Mouse (Mus musculus): ENCODE measurements at regions not wholly inside any gene's neighbourhood (a gene's known extent, or its start where the extent isn't known, plus 50 kb on each side); places are given as distances from the start of the nearest gene placed in this dataset.

- no peaks in the 10 kb centered on the region for H3K27me3 ChIP-seq (ENCODE audit: control insufficient read depth, insufficient read depth, low read length)
- DNase-seq (ENCODE audit: extremely low read depth, low read depth, low spot score) = no peak
- H3K9ac ChIP-seq (ENCODE audit: low read depth, low read length) = no peak overlapping the region
- H3K4me3 ChIP-seq (ENCODE audit: insufficient read depth, low read depth, low read length) = no peak overlapping the region
- H3K4me1 ChIP-seq (ENCODE audit: control insufficient read depth, insufficient read depth, low read length) = no peaks in the 10 kb centered on the region
- TF ChIP-seq POLR2A (IDR thresholded peaks at IDR 0.05; ENCODE audit: extremely low read depth, insufficient read depth, low read length) (no peak), CTCF (IDR thresholded peaks at IDR 0.05; ENCODE audit: low read depth, low read length) (no peak)
- H3K36me3 ChIP-seq (ENCODE audit: control insufficient read depth, insufficient read depth, low read length) = no peaks in the 10 kb centered on the region
- no peak overlapping the region for H3K27ac ChIP-seq (replicated peaks; ENCODE audit: insufficient read depth, low read depth, low read length)
- no peaks in the 10 kb centered on the region for H3K79me2 ChIP-seq (ENCODE audit: control insufficient read depth, insufficient read depth, low read length)
- 16% methylated on average over 17 of the region's 17 CpGs for WGBS
Observed at GRCm38 (mm10) chr11:71439871-71440270, 209.3 kb upstream of the Nlrp1b start.

- H3K27ac ChIP-seq (replicated peaks; ENCODE audit: insufficient read depth, low read depth, low read length) = no peak overlapping the region
- 50% methylated on average over 10 of the region's 10 CpGs for WGBS
- no peak overlapping the region for H3K9ac ChIP-seq (ENCODE audit: low read depth, low read length)
- no peak for TF ChIP-seq CTCF (IDR thresholded peaks at IDR 0.05; ENCODE audit: low read depth, low read length)
- no peak for TF ChIP-seq POLR2A (IDR thresholded peaks at IDR 0.05; ENCODE audit: extremely low read depth, insufficient read depth, low read length)
- H3K4me3 ChIP-seq (ENCODE audit: insufficient read depth, low read depth, low read length) = no peak overlapping the region
- H3K27me3 ChIP-seq (ENCODE audit: control insufficient read depth, insufficient read depth, low read length) = no peaks in the 10 kb centered on the region
- H3K4me1 ChIP-seq (ENCODE audit: control insufficient read depth, insufficient read depth, low read length) = no peaks in the 10 kb centered on the region
- H3K79me2 ChIP-seq (ENCODE audit: control insufficient read depth, insufficient read depth, low read length) = no peaks in the 10 kb centered on the region
- no peaks in the 10 kb centered on the region for H3K36me3 ChIP-seq (ENCODE audit: control insufficient read depth, insufficient read depth, low read length)
- no peak for DNase-seq (ENCODE audit: extremely low read depth, low read depth, low spot score)
Observed at GRCm38 (mm10) chr11:71440392-71440791, 209.9 kb upstream of the Nlrp1b start.

GRCm38 (mm10) chr11:71444056-71444455 lies 213.5 kb upstream of the Nlrp1b start:
- H3K4me1 ChIP-seq (ENCODE audit: control insufficient read depth, insufficient read depth, low read length) = no peaks in the 10 kb centered on the region
- H3K79me2 ChIP-seq (ENCODE audit: control insufficient read depth, insufficient read depth, low read length) = no peaks in the 10 kb centered on the region
- no peaks in the 10 kb centered on the region for H3K36me3 ChIP-seq (ENCODE audit: control insufficient read depth, insufficient read depth, low read length)
- H3K27me3 ChIP-seq (ENCODE audit: control insufficient read depth, insufficient read depth, low read length) = no peaks in the 10 kb centered on the region
- no peak for TF ChIP-seq POLR2A (IDR thresholded peaks at IDR 0.05; ENCODE audit: extremely low read depth, insufficient read depth, low read length)
- TF ChIP-seq CTCF (IDR thresholded peaks at IDR 0.05; ENCODE audit: low read depth, low read length) = no peak
- H3K9ac ChIP-seq (ENCODE audit: low read depth, low read length) = no peak overlapping the region
- no peak overlapping the region for H3K27ac ChIP-seq (replicated peaks; ENCODE audit: insufficient read depth, low read depth, low read length)
- H3K4me3 ChIP-seq (ENCODE audit: insufficient read depth, low read depth, low read length) = no peak overlapping the region
- DNase-seq (ENCODE audit: extremely low read depth, low read depth, low spot score) = no peak
- 54% methylated on average over 6 of the region's 6 CpGs for WGBS

GRCm38 (mm10) chr11:71446641-71447040 lies 216.1 kb upstream of the Nlrp1b start:
- no peak for DNase-seq (ENCODE audit: extremely low read depth, low read depth, low spot score)
- no peaks in the 10 kb centered on the region for H3K27me3 ChIP-seq (ENCODE audit: control insufficient read depth, insufficient read depth, low read length)
- H3K9ac ChIP-seq (ENCODE audit: low read depth, low read length) = no peak overlapping the region
- TF ChIP-seq POLR2A (IDR thresholded peaks at IDR 0.05; ENCODE audit: extremely low read depth, insufficient read depth, low read length) (no peak), CTCF (IDR thresholded peaks at IDR 0.05; ENCODE audit: low read depth, low read length) (no peak)
- no peaks in the 10 kb centered on the region for H3K4me1 ChIP-seq (ENCODE audit: control insufficient read depth, insufficient read depth, low read length)
- 73% methylated on average over 5 of the region's 5 CpGs for WGBS
- H3K79me2 ChIP-seq (ENCODE audit: control insufficient read depth, insufficient read depth, low read length) = no peaks in the 10 kb centered on the region
- no peak overlapping the region for H3K27ac ChIP-seq (replicated peaks; ENCODE audit: insufficient read depth, low read depth, low read length)
- no peak overlapping the region for H3K4me3 ChIP-seq (ENCODE audit: insufficient read depth, low read depth, low read length)
- H3K36me3 ChIP-seq (ENCODE audit: control insufficient read depth, insufficient read depth, low read length) = no peaks in the 10 kb centered on the region

GRCm38 (mm10) chr11:71447841-71448745 lies 217.6 kb upstream of the Nlrp1b start:
- H3K27me3 ChIP-seq (ENCODE audit: control insufficient read depth, insufficient read depth, low read length) = no peaks in the 10 kb centered on the region
- H3K36me3 ChIP-seq (ENCODE audit: control insufficient read depth, insufficient read depth, low read length) = no peaks in the 10 kb centered on the region
- no peak overlapping the region for H3K9ac ChIP-seq (ENCODE audit: low read depth, low read length)
- no peaks in the 10 kb centered on the region for H3K4me1 ChIP-seq (ENCODE audit: control insufficient read depth, insufficient read depth, low read length)
- no peak for TF ChIP-seq CTCF (IDR thresholded peaks at IDR 0.05; ENCODE audit: low read depth, low read length)
- no peak for TF ChIP-seq POLR2A (IDR thresholded peaks at IDR 0.05; ENCODE audit: extremely low read depth, insufficient read depth, low read length)
- DNase-seq (ENCODE audit: extremely low read depth, low read depth, low spot score) = no peak
- no peak overlapping the region for H3K27ac ChIP-seq (replicated peaks; ENCODE audit: insufficient read depth, low read depth, low read length)
- 75% methylated on average over 10 of the region's 10 CpGs for WGBS
- H3K4me3 ChIP-seq (ENCODE audit: insufficient read depth, low read depth, low read length) = no peak overlapping the region
- no peaks in the 10 kb centered on the region for H3K79me2 ChIP-seq (ENCODE audit: control insufficient read depth, insufficient read depth, low read length)

- Histone ChIP-seq H3K27me3 (ENCODE audit: control insufficient read depth, insufficient read depth, low read length) (no peaks in the 10 kb centered on the region), H3K27ac (replicated peaks; ENCODE audit: insufficient read depth, low read depth, low read length) (no peak overlapping the region), H3K79me2 (ENCODE audit: control insufficient read depth, insufficient read depth, low read length) (no peaks in the 10 kb centered on the region), H3K4me3 (ENCODE audit: insufficient read depth, low read depth, low read length) (no peak overlapping the region), H3K36me3 (ENCODE audit: control insufficient read depth, insufficient read depth, low read length) (no peaks in the 10 kb centered on the region), H3K9ac (ENCODE audit: low read depth, low read length) (no peak overlapping the region), H3K4me1 (ENCODE audit: control insufficient read depth, insufficient read depth, low read length) (no peaks in the 10 kb centered on the region)
- DNase-seq (ENCODE audit: extremely low read depth, low read depth, low spot score) = no peak
- TF ChIP-seq POLR2A (IDR thresholded peaks at IDR 0.05; ENCODE audit: extremely low read depth, insufficient read depth, low read length) = no peak
- no peak for TF ChIP-seq CTCF (IDR thresholded peaks at IDR 0.05; ENCODE audit: low read depth, low read length)
- WGBS = 66% methylated on average over 3 of the region's 3 CpGs
Observed at GRCm38 (mm10) chr11:71480094-71480493, 249.6 kb upstream of the Nlrp1b start.

Measured in liver, adult 2 months (tissue).